Mouse (Mus musculus) heart, postnatal 14 days (tissue): ENCODE results near the gene Gm10160. TPM values are rescaled to one million over a fixed set of nuclear protein-coding genes. Genes with fewer than 3 reads are reported as not detected.
"Not testable (repeated sequence)": the region's sequence is repeated elsewhere in the genome, so short reads cannot be mapped to it uniquely, and the experiment has no call there.

Experiments
- DNase-seq, 2 experiments: peaks; one replicate each; pipeline ENCODE4 v3.0.0; 2021 to 2022
- intact Hi-C: fragments of 180-260 bp; cut with DNase I; formaldehyde crosslinking; loops from one replicate; pipeline ENCODE4 v1.15.1; 2025
- total RNA-seq, 2 experiments: library from RNA; stranded (reverse); gene quantifications; 2 replicates each; pipeline ENCODE4 v1.2.3; 2021

The Gm10160 gene
- total RNA-seq, 2 experiments from 2014 or later = not detected

- intact Hi-C loops = loop anchor here (2.0 kb wide), 1 partner anchor 30 kb away; the partner anchor contains the start of gene Btbd1
- peak; percentile 49 to 59 for DNase-seq
Observed at GRCm38 (mm10) chr7:81858968-81859721, 3.6 kb upstream of the Gm10160 start, which contains the start of gene Tm6sf1. TSS of gene Tm6sf1 (plus strand) at chr7:81859001.

GRCm38 (mm10) chr7:81858236-81858635, 2.6 kb upstream of the Gm10160 start:
- intact Hi-C loops = loop anchor here (2.0 kb wide), 1 partner anchor 29 kb away; the partner anchor contains the start of gene Btbd1
- DNase-seq = no peak

- no peak for DNase-seq
- intact Hi-C loops = no loop called here
Observed at GRCm38 (mm10) chr7:81856221-81856620, 627 bp upstream of the Gm10160 start.

GRCm38 (mm10) chr7:81854568-81855307, 856 bp downstream of the Gm10160 start:
- DNase-seq = no peak

GRCm38 (mm10) chr7:81851706-81852105, 3.9 kb downstream of the Gm10160 start:
- DNase-seq = no peak
- intact Hi-C loops = no loop called here

More at GRCm38 (mm10) chr7:81854568-81855307, 856 bp downstream of the Gm10160 start:
- intact Hi-C loops = no loop called here

- DNase-seq = no peak
Observed at GRCm38 (mm10) chr7:81850171-81850570, 5.4 kb downstream of the Gm10160 start.

GRCm38 (mm10) chr7:81849633-81850032, 6.0 kb downstream of the Gm10160 start:
- DNase-seq = no peak
- intact Hi-C loops = no loop called here

More at GRCm38 (mm10) chr7:81850171-81850570, 5.4 kb downstream of the Gm10160 start:
- intact Hi-C loops = no loop called here

- intact Hi-C loops = no loop called here
- no peak for DNase-seq
Observed at GRCm38 (mm10) chr7:81849214-81849613, 6.4 kb downstream of the Gm10160 start.

- intact Hi-C loops = no loop called here
- DNase-seq = no peak
Observed at GRCm38 (mm10) chr7:81847777-81848176, 7.8 kb downstream of the Gm10160 start.

- no peak for DNase-seq
- intact Hi-C loops = no loop called here
Observed at GRCm38 (mm10) chr7:81847010-81847409, 8.6 kb downstream of the Gm10160 start.

- DNase-seq = no peak
- intact Hi-C loops = no loop called here
Observed at GRCm38 (mm10) chr7:81846008-81846407, 9.6 kb downstream of the Gm10160 start.

GRCm38 (mm10) chr7:81845313-81845712, 10.3 kb downstream of the Gm10160 start:
- intact Hi-C loops = no loop called here
- no peak for DNase-seq

GRCm38 (mm10) chr7:81844801-81845200, 10.8 kb downstream of the Gm10160 start:
- DNase-seq = no peak
- intact Hi-C loops = no loop called here

GRCm38 (mm10) chr7:81843903-81844302, 11.7 kb downstream of the Gm10160 start:
- intact Hi-C loops = no loop called here
- DNase-seq = no peak

- DNase-seq = no peak
- intact Hi-C loops = no loop called here
Observed at GRCm38 (mm10) chr7:81842998-81843397, 12.6 kb downstream of the Gm10160 start.

- DNase-seq = no peak
- intact Hi-C loops = no loop called here
Observed at GRCm38 (mm10) chr7:81842141-81842540, 13.5 kb downstream of the Gm10160 start.

GRCm38 (mm10) chr7:81841439-81841838, 14.2 kb downstream of the Gm10160 start:
- DNase-seq = peak in 1 of 2 experiments; percentile 60

GRCm38 (mm10) chr7:81840661-81841181, 14.9 kb downstream of the Gm10160 start:
- DNase-seq = no peak
- intact Hi-C loops = no loop called here

More at GRCm38 (mm10) chr7:81841439-81841838, 14.2 kb downstream of the Gm10160 start:
- intact Hi-C loops = no loop called here

- DNase-seq = no peak
- intact Hi-C loops = no loop called here
Observed at GRCm38 (mm10) chr7:81839746-81840145, 15.8 kb downstream of the Gm10160 start.

GRCm38 (mm10) chr7:81837771-81838170, 17.8 kb downstream of the Gm10160 start:
- intact Hi-C loops, DNase-seq: not testable (repeated sequence)

GRCm38 (mm10) chr7:81835430-81835829, 20.2 kb downstream of the Gm10160 start:
- no peak for DNase-seq
- intact Hi-C loops = no loop called here
